29 mouse cellular contexts compared by ENCODE assay signal in the genomic region with DNA sequence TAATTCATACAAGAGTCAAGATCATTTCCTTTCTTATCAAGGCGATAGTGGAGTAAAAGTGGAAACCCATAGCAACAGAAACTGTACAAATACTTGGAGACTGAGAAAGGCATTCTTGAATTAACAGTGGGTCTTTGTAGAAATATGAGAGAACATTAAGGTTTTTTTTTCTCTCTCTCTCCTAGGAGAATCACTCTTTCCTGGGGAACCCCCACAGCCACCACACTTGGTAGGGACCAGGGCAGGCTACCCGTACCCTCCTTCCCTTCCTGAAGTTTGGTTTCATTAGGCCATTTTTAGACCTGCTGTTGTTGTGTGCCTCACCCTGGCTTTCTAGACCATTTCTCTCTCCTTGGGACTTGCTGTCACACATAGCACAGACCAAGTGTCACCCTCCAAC.
"Had no signal": no experiment of that assay in that cellular context is flagged by ENCODE, and none has a peak within 500 bp of the region (broad histone marks: within the 10 kb centered on the region; RNA-seq: fewer than 3 reads in every experiment).

No protein-coding gene starts in this region.

- H3K9ac ChIP-seq: limb, embryonic 12.5 days; limb, embryonic 13.5 days; limb, embryonic 15.5 days; liver, embryonic 12.5 days; liver, embryonic 13.5 days; liver, embryonic 14.5 days; liver, embryonic 15.5 days; liver, postnatal 0 days; midbrain, embryonic 12.5 days; midbrain, embryonic 13.5 days; midbrain, embryonic 15.5 days; neural tube, embryonic 12.5 days had no signal

- H3K4me2 ChIP-seq: limb, embryonic 12.5 days; limb, embryonic 13.5 days; limb, embryonic 15.5 days; liver, embryonic 11.5 days; liver, embryonic 12.5 days; liver, embryonic 13.5 days; liver, embryonic 15.5 days; midbrain, embryonic 11.5 days; midbrain, embryonic 12.5 days; midbrain, embryonic 13.5 days; midbrain, embryonic 15.5 days; neural tube, embryonic 12.5 days had no signal

- DNase-seq: layer of hippocampus, postnatal 36 days; left cerebral cortex, postnatal 4 days; liver; liver, embryonic 13.5 days; liver, postnatal 0 days; lung, adult 2 months; lung, postnatal 10 days; lung, postnatal 36 days; lung, postnatal 4 days; midbrain, embryonic 14.5 days had no signal

- H3K9me3 ChIP-seq: limb, embryonic 10.5 days; limb, embryonic 12.5 days; limb, embryonic 13.5 days; limb, embryonic 15.5 days; liver, embryonic 12.5 days; liver, embryonic 13.5 days; liver, embryonic 15.5 days; midbrain, embryonic 10.5 days; midbrain, embryonic 12.5 days; midbrain, embryonic 13.5 days; midbrain, embryonic 15.5 days; neural tube, embryonic 12.5 days had no signal

- ATAC-seq: liver, embryonic 12.5 days; liver, postnatal 0 days; midbrain, embryonic 13.5 days; midbrain, embryonic 15.5 days; midbrain, embryonic 16.5 days had no signal

- H3K27ac ChIP-seq: limb, embryonic 10.5 days; limb, embryonic 12.5 days; limb, embryonic 13.5 days; limb, embryonic 15.5 days; liver, embryonic 12.5 days; liver, embryonic 13.5 days; liver, embryonic 14.5 days; liver, embryonic 15.5 days; macrophage; midbrain, embryonic 10.5 days; midbrain, embryonic 12.5 days; midbrain, embryonic 13.5 days; midbrain, embryonic 15.5 days; neural tube, embryonic 12.5 days had no signal

- H3K4me3 ChIP-seq: left cerebral cortex, adult 2 months; limb, embryonic 10.5 days; limb, embryonic 12.5 days; limb, embryonic 13.5 days; limb, embryonic 15.5 days; liver, embryonic 12.5 days; liver, embryonic 13.5 days; liver, embryonic 15.5 days; megakaryocyte, embryonic 14.5 days; midbrain, embryonic 10.5 days; midbrain, embryonic 12.5 days; midbrain, embryonic 13.5 days; midbrain, embryonic 15.5 days; myocyte; neural tube, embryonic 12.5 days had no signal

- H3K4me1 ChIP-seq: limb, embryonic 10.5 days; limb, embryonic 12.5 days; limb, embryonic 13.5 days; limb, embryonic 15.5 days; liver, embryonic 12.5 days; liver, embryonic 13.5 days; liver, embryonic 15.5 days; megakaryocyte, embryonic 14.5 days; midbrain, embryonic 10.5 days; midbrain, embryonic 12.5 days; midbrain, embryonic 13.5 days; midbrain, embryonic 15.5 days; neural tube, embryonic 12.5 days had no signal

- H3K27me3 ChIP-seq: limb, embryonic 12.5 days; limb, embryonic 13.5 days; limb, embryonic 15.5 days; liver, embryonic 12.5 days; liver, embryonic 13.5 days; liver, embryonic 15.5 days; megakaryocyte, embryonic 14.5 days; midbrain, embryonic 12.5 days; midbrain, embryonic 13.5 days; midbrain, embryonic 15.5 days; neural tube, embryonic 12.5 days had no signal

- H3K36me3 ChIP-seq: limb, embryonic 10.5 days; limb, embryonic 12.5 days; limb, embryonic 13.5 days; limb, embryonic 15.5 days; liver, embryonic 12.5 days; liver, embryonic 13.5 days; liver, embryonic 15.5 days; midbrain, embryonic 10.5 days; midbrain, embryonic 12.5 days; midbrain, embryonic 13.5 days; midbrain, embryonic 15.5 days; neural tube, embryonic 12.5 days had no signal
